Mouse (Mus musculus): ENCODE data around the gene Ppif.

Ppif gene

GRCm38 (mm10) chr14:25693888-25694568, at the start of gene Ppif:
Ppif (plus strand) TSS chr14:25694154.
- DNase-seq = peak; percentile 96

GRCm38 (mm10) chr14:25645717-25646116, 48.2 kb upstream of the Ppif start:
- no peak for DNase-seq

GRCm38 (mm10) chr14:25646161-25646621, 47.8 kb upstream of the Ppif start:
- DNase-seq = peak; percentile 64

- DNase-seq = no peak
Observed at GRCm38 (mm10) chr14:25651131-25651530, 42.8 kb upstream of the Ppif start.

- no peak for DNase-seq
Observed at GRCm38 (mm10) chr14:25651905-25652304, 42.0 kb upstream of the Ppif start.

- peak; percentile 65 for DNase-seq
Observed at GRCm38 (mm10) chr14:25654401-25655197, 39.4 kb upstream of the Ppif start.

- no peak for DNase-seq
Observed at GRCm38 (mm10) chr14:25660661-25661060, 33.3 kb upstream of the Ppif start.

- no peak for DNase-seq
Observed at GRCm38 (mm10) chr14:25661185-25661920, 32.6 kb upstream of the Ppif start.

GRCm38 (mm10) chr14:25663649-25664309, 30.2 kb upstream of the Ppif start:
- DNase-seq = no peak

GRCm38 (mm10) chr14:25664310-25664695, 29.7 kb upstream of the Ppif start:
- DNase-seq = no peak

GRCm38 (mm10) chr14:25665314-25665970, 28.5 kb upstream of the Ppif start:
- DNase-seq = no peak

- DNase-seq = no peak
Observed at GRCm38 (mm10) chr14:25666668-25667376, 27.1 kb upstream of the Ppif start.

- no peak for DNase-seq
Observed at GRCm38 (mm10) chr14:25667587-25667986, 26.4 kb upstream of the Ppif start.

- DNase-seq = no peak
Observed at GRCm38 (mm10) chr14:25679625-25680024, 14.3 kb upstream of the Ppif start.

GRCm38 (mm10) chr14:25682020-25682419, 11.9 kb upstream of the Ppif start:
- DNase-seq = no peak

GRCm38 (mm10) chr14:25686216-25686945, 7.6 kb upstream of the Ppif start:
- DNase-seq = no peak

- no peak for DNase-seq
Observed at GRCm38 (mm10) chr14:25686983-25687901, 6.7 kb upstream of the Ppif start.

GRCm38 (mm10) chr14:25693271-25693887, 575 bp upstream of the Ppif start:
- DNase-seq = no peak

- no peak for DNase-seq
Observed at GRCm38 (mm10) chr14:25694569-25694897, 579 bp downstream of the Ppif start.

GRCm38 (mm10) chr14:25695059-25695458, 1.1 kb downstream of the Ppif start:
- no peak for DNase-seq
